Mouse (Mus musculus) midbrain, embryonic 16.5 days (tissue): ENCODE measurements around the gene Ifit2. TPM values are rescaled to one million over a fixed set of nuclear protein-coding genes. Genes with fewer than 3 reads are reported as not detected.
"Not testable (repeated sequence)": the region's sequence is repeated elsewhere in the genome, so short reads cannot be mapped to it uniquely, and the experiment has no call there.

Source experiments
- ATAC-seq: fragments of 200-750 bp; cut with Nextera tagmentation; 2 replicates; pipeline ENCODE4 v1.8.0; 2017; ENCODE audit warnings: moderate TSS enrichment
- H3K27ac ChIP-seq: fragments of 300-500 bp; sonication (generic); 2 replicates; pipeline ENCODE4 v1.5.1; 2014; ENCODE audit warnings: mild to moderate bottlenecking, low read length, mixed read lengths
- H3K27me3 ChIP-seq: fragments of 300-500 bp; sonication (generic); 2 replicates; pipeline ENCODE4 v1.6.1; 2014; ENCODE audit warnings: low read depth, low read length, mixed read lengths; ENCODE audit not compliant: control insufficient read depth, insufficient read depth
- H3K36me3 ChIP-seq: fragments of 300-500 bp; sonication (generic); 2 replicates; pipeline ENCODE4 v1.6.1; 2014; ENCODE audit warnings: mild to moderate bottlenecking, low read length, moderate library complexity, mixed read lengths; ENCODE audit not compliant: control insufficient read depth, insufficient read depth
- H3K4me1 ChIP-seq: fragments of 300-500 bp; sonication (generic); 2 replicates; pipeline ENCODE4 v1.6.1; 2014; ENCODE audit warnings: mild to moderate bottlenecking, low read length, mixed read lengths; ENCODE audit not compliant: control insufficient read depth, insufficient read depth
- H3K4me2 ChIP-seq: fragments of 300-500 bp; sonication (generic); 2 replicates; pipeline ENCODE4 v1.6.1; 2014; ENCODE audit warnings: mild to moderate bottlenecking, low read length, mixed read lengths
- H3K4me3 ChIP-seq: fragments of 300-500 bp; sonication (generic); 2 replicates; pipeline ENCODE4 v1.5.1; 2014; ENCODE audit warnings: low read depth, mild to moderate bottlenecking, low read length, moderate library complexity, mixed read lengths
- H3K9ac ChIP-seq: fragments of 300-500 bp; sonication (generic); 2 replicates; pipeline ENCODE4 v1.6.1; 2014; ENCODE audit warnings: low read depth, low read length, mixed read lengths
- H3K9me3 ChIP-seq: fragments of 300-500 bp; sonication (generic); replicated peaks from 2 replicates; pipeline ENCODE4 v1.6.1; 2014; ENCODE audit warnings: mild to moderate bottlenecking, low read length, mixed read lengths; ENCODE audit not compliant: control insufficient read depth, poor library complexity, severe bottlenecking
- WGBS: fragments of 180-500 bp; shearing (Covaris S2); extraction: QIAGEN DNeasy Blood & Tissue Kit; methylation state at CpG from one replicate; pipeline ENCODE4 v1.1.7; 2014; 5-methylcytosine and 5-hydroxymethylcytosine counted together
- polyA plus RNA-seq: library from polyadenylated mRNA; unstranded; fragments of >200 nt; fragmentation: Nextera tagmentation; extraction: Ambion mirVana; gene quantifications from 2 replicates; pipeline ENCODE4 v1.2.1, GENCODE M21; 2015

Gene Ifit2
- polyA plus RNA-seq, 1 experiment from 2014 or later, result 9.9 TPM

DNA sequence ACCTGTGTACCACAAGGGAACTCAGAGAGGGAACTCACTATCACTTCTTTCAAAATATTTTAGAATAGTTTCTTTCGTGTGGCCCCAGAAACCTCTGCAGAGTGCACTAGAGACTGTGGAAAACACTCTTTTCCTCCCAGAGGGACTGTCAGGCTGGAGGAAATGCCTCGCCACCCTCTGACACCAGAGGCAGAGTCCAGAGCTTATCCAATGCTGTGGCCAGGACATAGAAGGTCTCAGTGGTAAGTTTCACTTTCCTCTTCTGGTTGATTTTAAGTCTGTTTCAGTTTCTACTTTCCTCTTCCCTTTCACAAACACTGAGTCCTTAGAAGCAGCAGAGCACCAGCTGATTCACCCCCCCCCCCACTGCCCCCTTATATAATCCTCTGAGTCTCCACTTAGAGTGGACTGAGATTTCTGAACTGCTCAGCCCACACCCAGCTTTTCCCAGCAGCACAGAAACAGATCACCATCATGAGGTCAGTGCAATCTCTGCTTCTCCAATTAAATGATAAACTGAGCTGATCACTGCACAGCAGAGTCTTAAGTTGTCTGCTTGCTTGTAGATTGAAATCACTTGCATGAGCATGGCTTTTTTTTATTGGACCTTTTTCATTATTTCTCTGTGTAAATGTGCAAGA lies 32.8 kb downstream of the Ifit2 start, which contains the start of gene Ifit3:
Ifit3 (plus strand) TSS at position 406 of the 641 bp plus-strand sequence.
- not testable (repeated sequence) for H3K36me3 ChIP-seq, H3K9ac ChIP-seq, H3K27ac ChIP-seq, H3K27me3 ChIP-seq, H3K4me2 ChIP-seq, H3K9me3 ChIP-seq, H3K4me3 ChIP-seq, H3K4me1 ChIP-seq, ATAC-seq
- 74% methylated on average over 2 of the region's 2 CpGs for WGBS

DNA sequence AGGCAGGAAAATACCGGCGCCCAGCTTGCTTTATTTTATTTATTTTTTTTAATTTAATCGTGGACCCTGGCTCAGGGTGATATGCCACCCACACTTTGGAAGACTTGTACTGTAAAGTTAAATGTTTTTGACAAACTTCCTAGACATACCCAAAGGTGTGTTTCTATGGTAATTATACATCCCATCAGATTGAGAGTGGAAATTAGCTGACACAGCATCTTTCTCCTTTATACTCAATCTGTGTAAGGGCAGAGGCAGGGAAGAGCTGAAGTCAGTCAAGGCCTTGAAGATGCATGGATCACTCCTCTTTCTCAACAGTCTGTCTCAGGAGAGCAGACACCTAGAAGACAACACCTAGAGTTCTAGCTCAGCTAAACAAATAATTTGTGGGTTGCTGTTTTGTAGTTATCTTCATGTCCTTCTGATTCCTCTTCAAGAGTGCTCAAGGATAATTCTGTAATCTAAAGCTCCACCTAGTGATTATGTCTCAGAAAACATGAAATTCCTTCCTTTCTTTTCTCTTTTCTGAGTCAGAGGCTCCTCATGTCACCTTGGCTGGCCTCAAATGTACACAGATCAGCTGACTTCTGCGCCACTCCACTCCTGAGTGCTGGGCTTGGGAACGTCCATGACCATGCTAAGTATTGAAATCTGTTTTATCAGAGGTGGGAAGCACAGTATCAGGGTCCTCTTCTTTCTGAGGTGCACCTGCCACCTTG lies 35.4 kb downstream of the Ifit2 start:
- H3K4me3 ChIP-seq, result not testable (repeated sequence)

DNA sequence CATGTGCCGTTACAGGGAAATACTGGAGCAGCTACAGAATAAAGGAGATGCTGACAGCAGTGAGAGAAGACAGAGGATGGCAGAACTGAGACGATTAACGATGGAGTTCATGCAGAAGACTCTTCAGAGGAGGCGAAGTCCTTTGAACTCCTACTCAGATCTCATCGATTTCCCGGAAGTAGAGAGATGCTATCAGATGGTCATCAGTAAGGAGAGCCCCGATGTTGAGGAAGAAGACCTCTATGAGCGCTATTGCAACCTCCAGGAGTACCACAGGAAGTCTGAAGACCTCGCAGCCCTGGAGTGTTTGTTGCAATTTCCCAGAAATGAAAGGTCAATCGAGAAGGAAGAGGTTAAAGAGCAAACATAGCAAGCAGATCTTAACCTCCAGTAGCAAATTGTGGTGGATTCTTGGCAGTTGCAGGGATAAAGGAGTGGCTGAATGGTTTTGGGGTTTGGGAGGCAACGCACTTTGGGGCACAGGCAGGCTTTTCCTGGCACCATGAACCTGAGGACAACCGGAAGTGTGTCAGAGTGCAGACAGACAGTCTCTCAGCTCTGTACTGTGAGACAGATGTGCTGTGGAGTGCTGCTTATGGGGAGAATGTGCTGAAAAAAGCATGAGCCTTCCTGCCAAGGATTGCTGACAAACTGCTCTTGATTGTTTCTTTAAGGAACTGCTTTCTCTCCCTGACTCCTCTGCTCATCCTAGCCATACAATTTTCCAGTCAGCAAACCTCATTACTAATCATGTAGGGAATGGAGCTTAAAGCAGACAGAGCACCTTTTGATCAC lies 37.6 kb downstream of the Ifit2 start:
- peak; percentile 59 for ATAC-seq
- not testable (repeated sequence) for H3K9me3 ChIP-seq, H3K4me1 ChIP-seq, H3K36me3 ChIP-seq, H3K4me2 ChIP-seq, H3K9ac ChIP-seq, H3K27me3 ChIP-seq, H3K4me3 ChIP-seq, H3K27ac ChIP-seq
- WGBS, result 80% methylated on average over 6 of the region's 12 CpGs

More for the DNA sequence above, 35.4 kb downstream of the Ifit2 start:
- H3K4me2 ChIP-seq, H3K36me3 ChIP-seq, H3K4me1 ChIP-seq, ATAC-seq, H3K27me3 ChIP-seq, H3K9me3 ChIP-seq, H3K9ac ChIP-seq, H3K27ac ChIP-seq: not testable (repeated sequence)
- WGBS, result 78% methylated on average over 5 of the region's 5 CpGs

DNA sequence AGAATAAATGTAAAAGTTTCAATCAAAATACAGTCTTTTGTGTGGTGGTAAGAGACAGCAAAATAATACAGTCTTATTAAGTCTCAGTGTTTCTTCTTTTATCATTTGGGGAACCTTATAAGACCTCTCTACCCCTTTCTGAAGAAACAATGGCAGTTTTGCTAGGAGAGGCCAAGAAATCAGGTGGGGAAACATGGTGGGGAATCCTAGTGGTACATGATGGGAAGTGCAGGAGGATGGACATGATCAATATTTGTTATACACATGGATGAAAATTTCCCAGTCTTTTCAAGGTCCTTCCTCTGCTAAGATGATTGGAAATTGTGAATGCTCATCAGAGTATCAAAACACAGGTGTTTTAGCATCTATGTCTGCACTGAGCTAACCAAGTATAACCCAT lies 38.5 kb downstream of the Ifit2 start:
- no peak for ATAC-seq
- no peak overlapping the region for H3K4me3 ChIP-seq

DNA sequence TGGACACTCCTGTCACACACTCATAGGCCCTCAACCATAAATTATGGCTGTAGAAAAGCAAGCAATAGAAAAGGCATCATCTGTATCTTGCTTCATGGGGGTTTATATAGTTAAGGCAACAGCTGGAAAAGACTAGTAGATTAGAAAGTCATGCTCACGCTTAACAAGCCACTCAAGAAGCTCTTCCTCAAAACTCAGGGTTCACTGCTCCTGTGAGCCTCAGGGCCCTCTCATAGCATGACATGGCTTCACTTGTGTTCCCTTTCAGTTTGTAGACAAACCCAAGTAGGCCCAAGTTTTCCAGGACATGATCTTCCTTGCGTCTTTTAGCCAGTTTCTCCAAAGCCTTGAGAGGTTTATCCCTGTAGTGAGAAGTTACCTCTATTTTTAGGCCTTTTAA lies 43.0 kb downstream of the Ifit2 start:
- H3K36me3 ChIP-seq, result no peaks in the 10 kb centered on the region
- H3K4me1 ChIP-seq, result no peaks in the 10 kb centered on the region
- no peak for ATAC-seq
- no peak overlapping the region for H3K27ac ChIP-seq
- H3K27me3 ChIP-seq, result no peaks in the 10 kb centered on the region
- no peak overlapping the region for H3K4me3 ChIP-seq
- H3K9ac ChIP-seq, result no peak overlapping the region
- no peaks in the 10 kb centered on the region for H3K9me3 ChIP-seq
- 95% methylated on average over 2 of the region's 2 CpGs for WGBS
- no peak overlapping the region for H3K4me2 ChIP-seq

More for the DNA sequence above, 38.5 kb downstream of the Ifit2 start:
- Histone ChIP-seq H3K27me3 (no peaks in the 10 kb centered on the region), H3K9me3 (no peaks in the 10 kb centered on the region), H3K36me3 (no peaks in the 10 kb centered on the region), H3K9ac (no peak overlapping the region), H3K4me1 (0 out of 2 replicates have a peak, but pooled peaks cover 2% of the 10 kb centered on the region), H3K4me2 (no peak overlapping the region), H3K27ac (no peak overlapping the region)

DNA sequence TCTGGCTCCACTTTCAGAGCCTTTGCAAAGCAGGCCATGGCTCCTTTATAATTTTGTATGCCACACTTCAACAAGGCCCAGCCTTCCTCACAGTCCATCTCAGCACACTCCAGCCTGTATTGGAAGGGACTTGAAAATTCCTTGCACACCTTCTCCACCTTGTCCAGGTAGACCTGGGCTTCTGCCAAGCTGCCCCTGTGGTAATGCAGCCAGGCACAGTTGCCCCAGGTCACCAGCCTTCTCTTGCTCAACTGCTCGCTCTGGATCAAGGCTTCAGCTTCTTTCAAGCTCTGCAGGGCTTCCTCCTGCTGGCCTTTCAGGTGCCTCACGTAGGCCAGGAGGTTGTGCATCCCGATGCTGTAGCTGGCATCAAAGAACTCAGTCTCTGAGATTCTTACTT lies 44.0 kb downstream of the Ifit2 start:
- ATAC-seq, result not testable (repeated sequence)

DNA sequence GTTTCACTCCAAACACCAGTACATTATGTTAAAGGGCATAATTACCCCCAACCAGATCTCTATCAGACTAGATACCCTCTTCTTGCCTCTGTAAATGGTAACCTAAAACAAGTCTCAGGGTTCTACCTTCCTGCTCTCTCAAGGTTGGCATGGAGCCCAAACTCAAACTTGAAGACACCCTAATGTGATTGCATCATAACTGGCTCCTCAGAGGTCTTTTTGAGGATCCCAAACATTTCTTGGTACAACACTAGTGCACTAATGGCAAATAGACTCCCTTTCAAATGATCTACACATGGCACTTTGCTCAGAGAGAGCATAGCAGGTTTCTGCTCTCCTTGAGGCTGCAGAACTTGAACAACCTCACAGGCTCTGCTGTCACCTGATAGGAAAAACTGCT lies 46.3 kb downstream of the Ifit2 start:
- Histone ChIP-seq H3K9me3 (no peaks in the 10 kb centered on the region), H3K4me3 (no peak overlapping the region), H3K27me3 (no peaks in the 10 kb centered on the region), H3K4me1 (no peaks in the 10 kb centered on the region), H3K4me2 (no peak overlapping the region), H3K9ac (no peak overlapping the region), H3K27ac (no peak overlapping the region), H3K36me3 (no peaks in the 10 kb centered on the region)
- ATAC-seq, result no peak

More for the DNA sequence above, 44.0 kb downstream of the Ifit2 start:
- H3K27me3 ChIP-seq, H3K27ac ChIP-seq, H3K9me3 ChIP-seq, H3K4me3 ChIP-seq, H3K4me1 ChIP-seq, H3K36me3 ChIP-seq, H3K9ac ChIP-seq, H3K4me2 ChIP-seq: not testable (repeated sequence)
- 79% methylated on average over 3 of the region's 3 CpGs for WGBS

DNA sequence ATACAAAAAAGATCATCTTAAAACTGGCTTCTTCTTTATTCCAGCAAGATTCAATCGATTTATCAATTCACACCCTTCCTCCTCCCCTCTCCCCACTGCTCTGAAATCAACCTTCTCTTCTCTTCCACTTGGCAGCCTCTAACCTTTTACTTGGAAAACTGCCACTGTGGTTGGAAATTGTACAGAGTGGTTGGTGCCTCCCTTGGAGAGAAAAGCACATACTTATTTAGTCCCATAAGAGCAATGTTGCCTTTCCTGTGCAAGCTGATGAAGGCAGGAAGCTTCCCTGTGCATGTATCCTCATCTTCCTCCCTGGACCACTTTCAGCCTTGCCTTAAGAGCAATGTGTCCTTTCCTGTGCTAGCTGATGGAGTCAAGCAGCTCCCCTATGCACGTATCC lies 47.8 kb downstream of the Ifit2 start:
- H3K27me3 ChIP-seq, result no peaks in the 10 kb centered on the region
- H3K36me3 ChIP-seq, result no peaks in the 10 kb centered on the region
- H3K9me3 ChIP-seq, result no peaks in the 10 kb centered on the region
- no peak for ATAC-seq
- H3K4me1 ChIP-seq, result no peaks in the 10 kb centered on the region
- WGBS, result 82% methylated on average over 2 of the region's 2 CpGs
- no peak overlapping the region for H3K4me2 ChIP-seq
- H3K9ac ChIP-seq, result no peak overlapping the region
- H3K27ac ChIP-seq, result no peak overlapping the region
- H3K4me3 ChIP-seq, result no peak overlapping the region

DNA sequence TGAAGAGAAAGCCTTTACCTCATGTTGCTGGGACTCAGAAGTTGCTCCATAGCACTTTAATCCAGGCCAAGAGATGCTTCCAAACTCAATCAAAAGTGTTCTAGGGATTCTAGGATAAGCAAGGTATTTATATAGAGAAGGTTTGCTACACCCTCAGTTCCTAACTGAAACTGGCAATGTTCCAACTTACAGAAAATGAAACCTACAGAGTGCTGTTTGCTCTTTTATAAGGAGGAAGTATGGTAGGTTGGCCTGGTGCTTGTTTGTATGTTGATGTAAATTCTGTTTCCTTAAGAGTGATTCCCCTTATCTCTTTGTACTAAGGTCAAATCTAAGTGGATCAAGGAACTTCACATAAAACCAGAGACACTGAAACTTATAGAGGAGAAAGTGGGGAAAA lies 48.8 kb downstream of the Ifit2 start:
- not testable (repeated sequence) for H3K27ac ChIP-seq, H3K27me3 ChIP-seq, H3K9me3 ChIP-seq, H3K4me2 ChIP-seq, H3K9ac ChIP-seq, H3K36me3 ChIP-seq, H3K4me1 ChIP-seq, H3K4me3 ChIP-seq, ATAC-seq
